ENCODE assay signal across 12 mouse cellular contexts in the genomic region with DNA sequence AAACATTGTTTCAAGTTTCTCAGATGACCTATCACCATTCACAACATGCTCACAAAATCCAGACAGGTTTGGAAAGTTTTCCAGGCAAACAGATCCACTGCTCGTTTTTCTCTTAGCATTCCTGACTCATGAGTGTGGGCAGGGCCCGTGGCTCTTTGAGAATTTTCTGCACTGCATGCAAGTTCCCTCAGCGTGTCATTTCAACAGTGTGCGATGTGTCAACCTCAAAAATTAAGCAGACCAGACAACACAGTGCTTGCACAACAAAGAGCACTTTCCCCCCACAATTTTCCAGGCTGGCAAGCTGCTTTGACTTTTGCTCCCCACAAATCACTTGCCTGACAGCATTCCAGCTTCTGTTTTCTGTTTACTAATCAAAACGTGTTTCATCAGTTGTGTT.
DNase-seq lines count a peak whose midpoint lies in the region; ATAC-seq and TF ChIP-seq lines count a peak whose summit lies in the region.
"Had no signal": no experiment of that assay in that cellular context is flagged by ENCODE, and none has a peak within 500 bp of the region (broad histone marks: within the 10 kb centered on the region; RNA-seq: fewer than 3 reads in every experiment).

No protein-coding gene starts in this region.

- H3K9ac ChIP-seq in kidney, postnatal 0 days (ENCODE audit: low read depth, low read length): no peak overlapping the region
- H3K9ac ChIP-seq in intestine, postnatal 0 days (ENCODE audit: low read depth, low read length): no peak overlapping the region
- H3K9ac ChIP-seq: embryonic facial prominence, embryonic 12.5 days; lung, embryonic 15.5 days had no signal

- H3K36me3 ChIP-seq in kidney, postnatal 0 days (ENCODE audit: insufficient read depth, low read length): no peaks in the 10 kb centered on the region
- H3K36me3 ChIP-seq in intestine, postnatal 0 days (ENCODE audit: control insufficient read depth, insufficient read depth): no peaks in the 10 kb centered on the region
- H3K36me3 ChIP-seq: embryonic facial prominence, embryonic 12.5 days; G1E; lung, embryonic 15.5 days had no signal

- CTCF ChIA-PET in Patski (lab: Charles Lee): no interaction called here

- POLR2A ChIA-PET in Patski (lab: Charles Lee): no interaction called here

- peak overlapping the region; percentile 7; the same call in 1 of the 2 replicates for H3K4me2 ChIP-seq in kidney, postnatal 0 days (ENCODE audit: low read length)
- H3K4me2 ChIP-seq in intestine, postnatal 0 days (replicated peaks; ENCODE audit: low read depth): no peak overlapping the region
- H3K4me2 ChIP-seq: embryonic facial prominence, embryonic 12.5 days; lung, embryonic 15.5 days had no signal

- no peak overlapping the region for H3K27ac ChIP-seq in left cerebral cortex, adult 2 months
- H3K27ac ChIP-seq in kidney, postnatal 0 days: no peak overlapping the region
- H3K27ac ChIP-seq in intestine, postnatal 0 days (ENCODE audit: low read depth, low read length): no peak overlapping the region
- H3K27ac ChIP-seq: embryonic facial prominence, embryonic 12.5 days; lung, embryonic 15.5 days had no signal

- H3K9me3 ChIP-seq in kidney, postnatal 0 days (replicated peaks; ENCODE audit: low read length): no peaks in the 10 kb centered on the region
- no peaks in the 10 kb centered on the region for H3K9me3 ChIP-seq in intestine, postnatal 0 days (ENCODE audit: control insufficient read depth)
- H3K9me3 ChIP-seq: embryonic facial prominence, embryonic 12.5 days; lung, embryonic 15.5 days had no signal

- no peaks in the 10 kb centered on the region for H3K27me3 ChIP-seq in Patski
- H3K27me3 ChIP-seq in kidney, postnatal 0 days (ENCODE audit: insufficient read depth, low read length): no peaks in the 10 kb centered on the region
- no peaks in the 10 kb centered on the region for H3K27me3 ChIP-seq in intestine, postnatal 0 days (replicated peaks; ENCODE audit: control insufficient read depth, insufficient read depth, low read length)
- H3K27me3 ChIP-seq: embryonic facial prominence, embryonic 12.5 days; lung, embryonic 15.5 days had no signal

- peak; percentile 90 for ATAC-seq in Patski
- ATAC-seq in kidney, postnatal 0 days (replicated peaks; ENCODE audit: low FRiP score, low read depth): peak; percentile 49; the same call in 1 of the 2 replicates
- no peak for ATAC-seq in intestine, postnatal 0 days

- no peak for TF ChIP-seq CTCF in left cerebral cortex, adult 2 months (IDR thresholded peaks at IDR 0.05)
- TF ChIP-seq CTCF in Patski (IDR thresholded peaks at IDR 0.05): no peak
- no peak for TF ChIP-seq CTCF in kidney, postnatal 0 days (IDR thresholded peaks at IDR 0.05; ENCODE audit: low read depth)
- TF ChIP-seq CTCF in intestine, postnatal 0 days (IDR thresholded peaks at IDR 0.05; ENCODE audit: low read depth): no peak

- peak; percentile 8 to 17 for DNase-seq in left cerebral cortex, adult 2 months (ENCODE audit: extremely low spot score in 1 of 2, low spot score in 2 of 2)
- no peak for DNase-seq in left cerebral cortex, postnatal 4 days
- DNase-seq in 3T3-L1 (ENCODE audit: low read depth, low spot score) (peak; percentile 44), Patski (ENCODE audit: low read depth, low spot score) (no peak)
- DNase-seq in kidney, postnatal 0 days (ENCODE audit: low spot score): no peak
- DNase-seq in thymus, postnatal 36 days: no peak
- DNase-seq: spleen, adult 18-20 months had no signal

- in situ Hi-C loops in Patski (cut with MboI; ENCODE audit: low pct_unique_long_range_greater_than_20kb): no loop called here

- H3K4me1 ChIP-seq in kidney, postnatal 0 days (replicated peaks; ENCODE audit: insufficient read depth, low read length): no peaks in the 10 kb centered on the region
- no peaks in the 10 kb centered on the region for H3K4me1 ChIP-seq in intestine, postnatal 0 days (replicated peaks; ENCODE audit: control insufficient read depth, insufficient read depth, low read length)
- H3K4me1 ChIP-seq: embryonic facial prominence, embryonic 12.5 days; lung, embryonic 15.5 days had no signal

- 25% methylated on average over 5 of the region's 5 CpGs for WGBS in kidney, postnatal 0 days
- WGBS in intestine, postnatal 0 days: 38% methylated on average over 5 of the region's 5 CpGs

- intact Hi-C loops in left cerebral cortex, adult 2 months (cut with DNase I): no loop called here
- intact Hi-C loops in left cerebral cortex, postnatal 4 days (cut with DNase I): no loop called here

- no peak overlapping the region for H3K4me3 ChIP-seq in left cerebral cortex, adult 2 months
- H3K4me3 ChIP-seq in kidney, postnatal 0 days (replicated peaks; ENCODE audit: low read depth, low read length): no peak overlapping the region
- no peak overlapping the region for H3K4me3 ChIP-seq in intestine, postnatal 0 days (ENCODE audit: low read depth, low read length)
- H3K4me3 ChIP-seq: embryonic facial prominence, embryonic 12.5 days; lung, embryonic 15.5 days; myocyte had no signal

Comparison
In these comparisons a context has a peak if more than half of its experiments do, and no peak if none do; other contexts are left out.
1. DNase-seq: peak in left cerebral cortex, adult 2 months (2 of 2) and 3T3-L1 (single experiment); none in left cerebral cortex, postnatal 4 days (single experiment), Patski (single experiment), kidney, postnatal 0 days (single experiment) and thymus, postnatal 36 days (0 of 2).